Mouse (Mus musculus): ENCODE data around the gene 2010003K11Rik. TPM values are rescaled to one million over a fixed set of nuclear protein-coding genes. Genes with fewer than 3 reads are reported as not detected.

Gene 2010003K11Rik
- polyA plus RNA-seq, 1 experiment from 2014 or later = 0.17 TPM

DNA sequence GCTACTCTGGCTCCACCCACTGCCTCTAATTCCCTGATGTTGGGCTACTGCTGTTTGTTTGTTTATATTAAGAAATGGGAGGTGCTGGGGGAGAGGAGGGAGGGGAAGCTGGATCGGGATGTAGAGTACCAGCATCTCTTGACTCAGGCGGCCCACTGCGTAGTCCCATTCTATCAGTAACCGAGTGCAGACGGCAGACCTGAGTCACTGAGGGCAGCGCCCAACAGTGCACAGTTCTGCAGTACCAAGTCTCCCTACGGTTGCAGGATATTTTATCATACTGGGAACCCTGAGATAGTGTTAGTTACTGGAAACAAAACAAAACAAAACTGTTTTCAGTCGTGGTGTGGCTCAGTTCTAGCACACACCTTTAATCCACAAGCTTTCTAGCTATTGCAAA is 47.3 kb downstream of the 2010003K11Rik start:
- H3K9ac ChIP-seq (replicated peaks) = no peak overlapping the region
- no peak overlapping the region for H3K27ac ChIP-seq (replicated peaks)
- no peak overlapping the region for H3K4me3 ChIP-seq (replicated peaks)
- H3K36me3 ChIP-seq = no peaks in the 10 kb centered on the region
- no peak for ATAC-seq (ENCODE audit: low FRiP score)
- peaks cover 5% of the 10 kb centered on the region; the same call in 1 of the 2 replicates for H3K4me1 ChIP-seq
- no peak overlapping the region for H3K4me2 ChIP-seq
- no peaks in the 10 kb centered on the region for H3K27me3 ChIP-seq (replicated peaks)
- 78% methylated on average over 8 of the region's 8 CpGs for WGBS
- no peaks in the 10 kb centered on the region for H3K9me3 ChIP-seq (replicated peaks)

DNA sequence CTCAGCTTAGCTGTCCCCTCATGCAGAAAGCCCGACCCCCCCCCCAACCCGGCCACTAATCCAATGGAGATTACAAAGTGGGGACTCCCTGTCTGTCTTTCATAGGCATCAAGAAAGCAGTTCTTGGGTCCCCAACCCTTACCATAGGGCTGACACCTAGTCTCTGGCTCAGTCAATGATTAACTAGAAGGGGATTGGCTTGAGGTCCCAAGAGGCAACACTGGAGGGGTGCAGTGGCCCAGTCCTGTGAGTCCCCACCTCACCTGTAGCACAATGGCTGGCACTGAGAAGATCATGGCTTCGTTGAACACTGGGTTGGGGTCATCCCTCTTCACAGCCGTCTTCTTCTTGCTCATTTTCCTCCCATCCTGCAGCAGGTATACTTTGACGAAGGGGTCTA is 47.7 kb downstream of the 2010003K11Rik start:
- WGBS = 71% methylated on average over 5 of the region's 5 CpGs
- no peaks in the 10 kb centered on the region for H3K36me3 ChIP-seq
- H3K9ac ChIP-seq (replicated peaks) = no peak overlapping the region
- no peak overlapping the region for H3K27ac ChIP-seq (replicated peaks)
- no peak overlapping the region for H3K4me2 ChIP-seq
- H3K4me1 ChIP-seq = peaks cover 5% of the 10 kb centered on the region; the same call in 1 of the 2 replicates
- H3K9me3 ChIP-seq (replicated peaks) = no peaks in the 10 kb centered on the region
- H3K4me3 ChIP-seq (replicated peaks) = no peak overlapping the region
- no peak for ATAC-seq (ENCODE audit: low FRiP score)
- H3K27me3 ChIP-seq (replicated peaks) = no peaks in the 10 kb centered on the region

DNA sequence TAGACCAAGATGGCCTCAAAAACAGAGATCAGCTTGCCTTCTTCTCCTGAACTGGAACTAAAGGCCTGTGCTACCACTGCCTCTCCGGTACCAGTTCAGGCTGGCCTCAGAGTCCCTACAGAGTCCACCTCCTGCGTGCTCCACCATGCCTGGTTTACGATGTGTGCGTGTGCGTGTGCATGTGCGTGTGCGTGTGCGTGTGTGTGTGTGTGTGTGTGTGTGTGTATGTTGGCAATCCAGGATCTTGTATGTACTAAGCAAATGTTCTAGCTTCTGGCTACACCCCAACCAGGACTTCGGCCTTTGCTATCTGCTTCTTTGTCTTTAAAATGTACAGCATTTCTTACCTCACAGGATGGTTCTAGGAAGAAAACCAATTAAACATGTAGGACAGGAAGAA is 49.2 kb downstream of the 2010003K11Rik start:
- no peaks in the 10 kb centered on the region for H3K9me3 ChIP-seq (replicated peaks)
- H3K4me1 ChIP-seq = peaks cover 5% of the 10 kb centered on the region; the same call in 1 of the 2 replicates
- H3K4me2 ChIP-seq = no peak overlapping the region
- 96% methylated on average over 9 of the region's 9 CpGs for WGBS
- H3K27ac ChIP-seq (replicated peaks) = no peak overlapping the region
- no peaks in the 10 kb centered on the region for H3K27me3 ChIP-seq (replicated peaks)
- no peaks in the 10 kb centered on the region for H3K36me3 ChIP-seq
- ATAC-seq (ENCODE audit: low FRiP score) = no peak
- H3K4me3 ChIP-seq (replicated peaks) = no peak overlapping the region
- no peak overlapping the region for H3K9ac ChIP-seq (replicated peaks)

DNA sequence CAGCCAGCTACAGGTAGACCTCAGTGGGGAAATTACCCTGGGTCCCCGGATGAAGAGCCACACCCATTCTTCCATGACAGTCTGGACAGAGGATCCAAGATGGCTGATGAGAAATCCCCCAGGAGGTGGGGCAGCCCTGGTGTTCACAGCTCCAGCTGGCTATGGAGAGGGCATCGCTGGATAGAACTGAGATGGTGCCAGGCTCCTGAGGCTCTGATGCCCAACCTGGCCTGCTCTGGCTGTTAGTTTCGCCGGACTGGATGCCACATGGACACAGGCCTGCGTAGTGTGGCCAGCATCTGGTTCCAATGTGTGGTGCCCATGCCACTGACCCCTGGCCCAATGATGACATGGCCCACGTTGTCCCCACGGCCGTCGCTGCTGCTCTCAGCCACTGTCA is 50.9 kb downstream of the 2010003K11Rik start:
- Histone ChIP-seq H3K9ac (replicated peaks) (no peak overlapping the region), H3K4me3 (replicated peaks) (no peak overlapping the region), H3K9me3 (replicated peaks) (no peaks in the 10 kb centered on the region), H3K27me3 (replicated peaks) (no peaks in the 10 kb centered on the region), H3K4me2 (no peak overlapping the region), H3K4me1 (peaks cover 5% of the 10 kb centered on the region; the same call in 1 of the 2 replicates), H3K36me3 (no peaks in the 10 kb centered on the region), H3K27ac (replicated peaks) (no peak overlapping the region)
- 92% methylated on average over 9 of the region's 9 CpGs for whole genome bisulfite sequencing
- ATAC-seq (ENCODE audit: low FRiP score) = no peak

Other genes with a start within 250 kb of the 2010003K11Rik start
- gene Ssh3, start 229.4 kb downstream of the 2010003K11Rik start, polyA plus RNA-seq (2015; fragmentation: Nextera tagmentation; extraction: Ambion mirVana) = 19.8 TPM in 2 replicates
- 63.0 and 75.4 TPM in 2 replicates for gene Ankrd13d, start 215.4 kb downstream of the 2010003K11Rik start, polyA plus RNA-seq (2015; fragmentation: Nextera tagmentation; extraction: Ambion mirVana)
- 26.2 and 31.3 TPM in 2 replicates for gene Grk2, start 192.4 kb downstream of the 2010003K11Rik start, polyA plus RNA-seq (2015; fragmentation: Nextera tagmentation; extraction: Ambion mirVana)
- gene Kdm2a, start 100.3 kb downstream of the 2010003K11Rik start, polyA plus RNA-seq (2015; fragmentation: Nextera tagmentation; extraction: Ambion mirVana) = 28.4 and 38.5 TPM in 2 replicates
- gene Rhod, start 59.2 kb downstream of the 2010003K11Rik start, polyA plus RNA-seq (2015; fragmentation: Nextera tagmentation; extraction: Ambion mirVana) = 4.5 and 8.7 TPM in 2 replicates
- gene Syt12, start 21.1 kb downstream of the 2010003K11Rik start, polyA plus RNA-seq (2015; fragmentation: Nextera tagmentation; extraction: Ambion mirVana) = 8.8 TPM in 2 replicates
- 29.5 and 31.5 TPM in 2 replicates for gene Pcx, start 11.9 kb upstream of the 2010003K11Rik start, polyA plus RNA-seq (2015; fragmentation: Nextera tagmentation; extraction: Ambion mirVana)
- gene Lrfn4, start 117.1 kb upstream of the 2010003K11Rik start, polyA plus RNA-seq (2015; fragmentation: Nextera tagmentation; extraction: Ambion mirVana) = 10.5 and 12.5 TPM in 2 replicates
- 49.1 and 49.8 TPM in 2 replicates for gene Rce1, start 127.1 kb upstream of the 2010003K11Rik start, polyA plus RNA-seq (2015; fragmentation: Nextera tagmentation; extraction: Ambion mirVana)
- gene Gm960, start 200.1 kb upstream of the 2010003K11Rik start, polyA plus RNA-seq (2015; fragmentation: Nextera tagmentation; extraction: Ambion mirVana) = 7.2 and 7.7 TPM in 2 replicates
- 19.0 and 25.6 TPM in 2 replicates for gene Sptbn2, start 212.6 kb upstream of the 2010003K11Rik start, polyA plus RNA-seq (2015; fragmentation: Nextera tagmentation; extraction: Ambion mirVana)